Mouse (Mus musculus): ENCODE measurements around the gene Gm8257.
"Not testable (repeated sequence)": the region's sequence is repeated elsewhere in the genome, so short reads cannot be mapped to it uniquely, and the experiment has no call there.

Gene Gm8257

DNA sequence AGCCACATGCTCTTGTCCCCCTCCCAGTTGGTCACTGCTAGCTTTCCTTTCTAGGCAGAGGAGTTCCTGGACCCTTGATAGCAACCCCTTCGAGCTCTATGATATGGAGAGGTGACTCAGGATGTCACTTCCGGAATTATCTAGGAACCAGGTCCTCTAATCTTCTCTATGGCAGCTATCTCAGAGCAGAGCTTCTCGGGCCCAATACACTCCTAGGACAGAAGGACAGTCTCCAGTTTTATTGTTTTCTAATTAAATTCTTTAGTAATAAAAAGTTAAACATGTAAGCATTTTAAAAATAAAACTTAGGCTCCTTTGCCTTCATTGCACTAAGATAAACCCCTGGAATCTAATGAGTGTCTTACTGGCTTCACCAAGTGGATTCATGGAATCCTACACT, at the start of gene Gm8257:
Gm8257 (minus strand) TSS at position 101 of the 400 bp plus-strand sequence.
- DNase-seq (ENCODE audit: low spot score in 2 of 2): not testable (repeated sequence)

DNA sequence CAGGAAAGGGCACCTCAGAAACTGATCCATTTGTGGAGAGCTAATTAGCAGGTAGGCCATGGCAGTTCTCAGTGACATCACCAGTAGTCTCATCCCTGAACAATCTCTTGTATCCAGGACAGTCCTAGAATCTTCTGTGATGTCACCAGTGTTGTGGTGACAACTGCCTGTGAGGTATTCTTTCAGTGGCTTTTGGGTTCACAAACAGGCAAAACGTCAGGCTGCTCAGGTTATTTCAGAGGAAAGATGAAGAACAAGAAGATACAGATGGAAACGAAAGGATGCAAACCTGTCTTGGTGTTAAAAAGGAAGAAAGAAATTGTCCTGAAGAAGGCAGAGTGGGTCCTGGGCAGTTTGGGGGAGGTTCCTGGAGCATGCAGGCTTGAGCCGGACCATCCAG, 44.0 kb upstream of the Gm8257 start, which contains the start of gene Gm8267:
Gm8267 (minus strand) TSS at position 101 of the 400 bp plus-strand sequence.
- DNase-seq (ENCODE audit: low spot score in 2 of 2): no peak

DNA sequence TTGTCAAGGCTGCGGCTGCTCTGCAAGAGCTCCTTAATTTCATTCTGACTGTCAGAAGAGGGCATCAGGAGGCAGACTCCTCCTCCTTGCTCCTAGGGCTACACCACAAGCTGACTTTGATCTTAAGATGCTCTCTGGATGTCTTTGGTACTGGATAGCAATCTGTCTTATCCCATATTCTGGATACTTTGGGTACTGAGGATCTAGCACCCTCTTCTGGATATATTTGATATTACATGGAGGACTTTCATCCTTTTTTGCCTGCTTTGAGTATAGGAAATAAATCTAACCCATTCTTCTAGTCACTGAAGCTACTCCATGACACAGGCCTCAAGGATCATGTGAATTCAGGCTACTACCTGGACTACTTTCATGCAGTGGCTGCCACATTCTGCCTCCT, 36.5 kb upstream of the Gm8257 start:
- DNase-seq (ENCODE audit: low spot score in 2 of 2): not testable (repeated sequence)

DNA sequence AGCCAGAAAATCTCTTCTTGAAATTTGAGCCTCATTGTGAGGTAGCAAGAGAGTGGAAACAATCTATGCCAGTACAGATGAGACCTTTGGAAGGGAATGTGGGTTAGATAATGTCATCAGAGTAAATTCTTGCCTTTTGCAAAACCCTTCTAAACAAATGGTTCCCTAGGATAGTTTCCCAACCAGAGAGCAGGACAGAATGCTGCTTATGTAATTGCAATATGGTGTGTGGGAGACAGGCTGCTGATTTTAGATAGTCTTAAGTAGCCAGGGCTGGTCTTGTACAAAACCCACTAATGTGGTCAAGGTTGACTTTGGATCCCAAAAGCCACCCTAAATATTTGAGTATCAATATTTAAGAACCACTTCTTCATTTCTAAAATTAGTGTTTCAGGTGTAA, 24.5 kb upstream of the Gm8257 start:
- not testable (repeated sequence) for DNase-seq (ENCODE audit: low spot score in 2 of 2)

DNA sequence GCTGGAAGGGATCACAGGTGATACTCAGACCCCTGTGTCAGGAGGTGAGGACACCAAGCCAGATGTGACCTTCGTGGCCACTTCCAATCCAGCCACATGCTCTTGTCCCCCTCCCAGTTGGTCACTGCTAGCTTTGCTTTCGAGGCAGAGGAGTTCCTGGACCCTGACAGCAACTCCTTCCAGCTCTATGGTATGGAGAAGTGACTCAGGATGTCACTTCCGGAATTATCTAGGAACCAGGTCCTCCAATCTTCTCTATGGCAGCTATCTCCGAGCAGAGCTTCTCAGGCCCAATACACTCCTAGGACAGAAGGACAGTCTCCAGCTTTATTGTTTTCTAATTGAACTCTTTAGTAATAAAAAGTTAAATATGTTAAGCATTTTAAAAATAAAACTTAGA, 78.5 kb downstream of the Gm8257 start, which contains the start of gene Gm5624:
Gm5624 (minus strand) TSS at position 202 of the 400 bp plus-strand sequence.
- not testable (repeated sequence) for DNase-seq (ENCODE audit: low spot score in 2 of 2)

All from natural killer cell, adult 2 months (primary cell).